Mouse (Mus musculus) heart, postnatal 0 days (tissue): ENCODE measurements at regions not wholly inside any gene's neighbourhood (a gene's known extent, or its start where the extent isn't known, plus 50 kb on each side); places are given as distances from the start of the nearest gene placed in this dataset.

Source experiments
- ATAC-seq: fragments of 200-750 bp; cut with Nextera tagmentation; 2 replicates; pipeline ENCODE4 v1.8.0; 2017; ENCODE audit warnings: low read depth, moderate number of reproducible peaks, moderate library complexity; ENCODE audit not compliant: insufficient read depth
- DNase-seq: peaks from one replicate; pipeline ENCODE4 v3.0.0-alpha.2; 2016; ENCODE audit warnings: low spot score
- H3K27ac ChIP-seq: fragments of 300-500 bp; sonication (generic); 2 replicates; pipeline ENCODE4 v1.5.1; 2014; ENCODE audit warnings: low read depth, mild to moderate bottlenecking
- H3K27me3 ChIP-seq: fragments of 300-500 bp; sonication (generic); 2 replicates; pipeline ENCODE4 v1.6.1; 2014; ENCODE audit warnings: low read length, mixed read lengths; ENCODE audit not compliant: control insufficient read depth, insufficient read depth
- H3K36me3 ChIP-seq: fragments of 300-500 bp; sonication (generic); replicated peaks from 2 replicates; pipeline ENCODE4 v1.6.1; 2014; ENCODE audit warnings: low read length, mixed read lengths; ENCODE audit not compliant: control insufficient read depth, insufficient read depth
- H3K4me1 ChIP-seq: fragments of 300-500 bp; sonication (generic); 2 replicates; pipeline ENCODE4 v1.6.1; 2014; ENCODE audit warnings: antibody characterized with exemption; ENCODE audit not compliant: control insufficient read depth, insufficient read depth
- H3K4me2 ChIP-seq: fragments of 300-500 bp; sonication (generic); 2 replicates; pipeline ENCODE4 v1.6.1; 2014; ENCODE audit warnings: low read depth, mild to moderate bottlenecking, low read length, moderate library complexity
- H3K4me3 ChIP-seq: fragments of 300-500 bp; sonication (generic); 2 replicates; pipeline ENCODE4 v1.5.1; 2014; ENCODE audit warnings: low read depth, low read length
- H3K9ac ChIP-seq: fragments of 300-500 bp; sonication (generic); replicated peaks from 2 replicates; pipeline ENCODE4 v1.6.1; 2014; ENCODE audit warnings: low read depth, low read length, mixed read lengths
- H3K9me3 ChIP-seq: fragments of 300-500 bp; sonication (generic); replicated peaks from 2 replicates; pipeline ENCODE4 v1.6.1; 2016; ENCODE audit warnings: low read length; ENCODE audit not compliant: control insufficient read depth
- CTCF ChIP-seq: IDR thresholded peaks from 2 replicates; pipeline ENCODE4 v1.5.1; 2016; ENCODE audit warnings: antibody characterized with exemption, control low read depth, low read depth
- EP300 ChIP-seq: IDR thresholded peaks from 2 replicates; pipeline ENCODE4 v1.6.1; 2016; ENCODE audit warnings: antibody characterized with exemption, low read depth
- whole genome bisulfite sequencing: fragments of 180-500 bp; shearing (Covaris S2); extraction: QIAGEN DNeasy Blood & Tissue Kit; methylation state at CpG from one replicate; pipeline ENCODE4 v1.1.7; 2014; 5-methylcytosine and 5-hydroxymethylcytosine counted together

GRCm38 (mm10) chr12:35429473-35429872, 105.4 kb downstream of the Ahr start:
- ATAC-seq, result no peak

DNA sequence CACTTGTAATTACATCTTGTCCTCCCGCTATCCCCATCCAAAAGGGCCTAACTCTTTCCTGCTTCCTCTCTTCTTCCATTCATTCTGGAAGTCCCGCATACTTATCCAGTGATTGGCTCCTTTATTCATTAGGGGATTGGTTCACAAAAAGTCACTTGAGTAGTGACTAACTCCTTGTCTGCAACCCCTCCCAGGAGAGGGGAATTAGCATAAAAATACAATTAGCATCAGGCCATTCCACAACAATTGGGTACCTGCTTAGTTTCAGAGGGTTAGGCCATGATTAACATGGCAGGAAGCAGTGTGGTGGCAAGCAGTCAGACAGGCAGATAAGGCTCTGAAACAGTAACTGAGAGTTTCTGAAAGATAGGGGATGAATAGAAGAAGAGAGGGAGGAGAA, 115.6 kb downstream of the Ahr start:
- WGBS, result 80% methylated on average over 2 of the region's 2 CpGs
- Histone ChIP-seq H3K27ac (no peak overlapping the region), H3K9ac (no peak overlapping the region), H3K9me3 (no peaks in the 10 kb centered on the region), H3K4me3 (no peak overlapping the region), H3K4me2 (no peak overlapping the region), H3K4me1 (no peaks in the 10 kb centered on the region), H3K27me3 (no peaks in the 10 kb centered on the region), H3K36me3 (no peaks in the 10 kb centered on the region)
- no peak for ATAC-seq
- no peak for TF ChIP-seq EP300
- TF ChIP-seq CTCF, result no peak
- no peak for DNase-seq

More at GRCm38 (mm10) chr12:35429473-35429872, 105.4 kb downstream of the Ahr start:
- Histone ChIP-seq H3K4me1 (no peaks in the 10 kb centered on the region), H3K36me3 (no peaks in the 10 kb centered on the region), H3K9me3 (no peaks in the 10 kb centered on the region), H3K9ac (no peak overlapping the region), H3K4me2 (no peak overlapping the region), H3K27me3 (no peaks in the 10 kb centered on the region), H3K4me3 (no peak overlapping the region), H3K27ac (no peak overlapping the region)
- TF ChIP-seq CTCF, result no peak
- no peak for TF ChIP-seq EP300
- WGBS, result 68% methylated on average over 1 of the region's 1 CpGs
- no peak for DNase-seq

DNA sequence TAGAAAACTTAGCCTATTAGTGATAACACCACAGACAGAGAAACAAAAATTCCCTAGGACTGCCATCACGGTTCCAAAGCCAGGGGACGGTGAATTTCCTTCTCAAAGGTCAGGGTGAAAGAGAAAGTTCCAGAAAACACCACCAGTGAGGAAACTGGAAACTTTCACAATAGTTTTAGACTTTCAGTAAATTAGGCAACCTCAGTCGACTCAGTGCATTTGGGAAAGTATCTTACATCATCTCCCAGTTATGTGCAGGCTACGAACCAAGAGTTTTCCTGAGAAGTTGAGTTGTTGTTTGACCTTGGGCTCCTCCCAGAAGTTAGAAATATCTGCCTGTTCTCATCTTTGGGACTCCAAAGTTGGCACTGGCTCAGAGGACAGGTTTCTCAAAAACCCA, 116.9 kb downstream of the Ahr start:
- DNase-seq (peak; percentile 12), ATAC-seq (no peak)
- H3K9me3 ChIP-seq, result no peaks in the 10 kb centered on the region
- WGBS, result 46% methylated on average over 4 of the region's 4 CpGs
- no peak overlapping the region for H3K4me2 ChIP-seq
- H3K4me3 ChIP-seq, result no peak overlapping the region
- no peak overlapping the region for H3K9ac ChIP-seq
- no peak for TF ChIP-seq EP300
- no peak for TF ChIP-seq CTCF
- H3K27ac ChIP-seq, result no peak overlapping the region
- H3K36me3 ChIP-seq, result no peaks in the 10 kb centered on the region
- no peaks in the 10 kb centered on the region for H3K27me3 ChIP-seq
- no peaks in the 10 kb centered on the region for H3K4me1 ChIP-seq

DNA sequence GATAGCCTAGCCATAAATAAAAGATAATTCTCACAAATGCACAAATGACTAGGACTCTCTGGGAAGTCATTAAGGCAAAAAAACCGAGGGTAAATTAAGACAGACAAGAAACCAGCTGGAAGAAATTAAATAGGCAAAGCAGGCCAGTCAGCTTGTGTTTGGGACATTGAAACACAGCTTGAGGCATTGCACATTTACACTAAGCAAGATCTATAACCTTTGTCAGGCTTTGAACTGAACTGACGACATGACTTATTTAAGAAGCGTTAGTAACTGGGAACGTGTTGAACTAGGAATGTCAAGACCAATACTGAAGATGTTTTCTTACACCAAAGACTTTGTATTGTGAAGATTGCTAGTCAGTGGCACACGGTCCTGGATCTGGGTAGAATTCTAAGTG, 118.3 kb downstream of the Ahr start:
- H3K4me3 ChIP-seq, result no peak overlapping the region
- H3K27me3 ChIP-seq, result no peaks in the 10 kb centered on the region
- no peak for DNase-seq
- TF ChIP-seq CTCF (no peak), EP300 (no peak)
- H3K9ac ChIP-seq, result no peak overlapping the region
- H3K4me1 ChIP-seq, result no peaks in the 10 kb centered on the region
- H3K9me3 ChIP-seq, result no peaks in the 10 kb centered on the region
- H3K27ac ChIP-seq, result no peak overlapping the region
- H3K4me2 ChIP-seq, result no peak overlapping the region
- no peaks in the 10 kb centered on the region for H3K36me3 ChIP-seq
- ATAC-seq, result no peak
- WGBS, result 74% methylated on average over 5 of the region's 5 CpGs

DNA sequence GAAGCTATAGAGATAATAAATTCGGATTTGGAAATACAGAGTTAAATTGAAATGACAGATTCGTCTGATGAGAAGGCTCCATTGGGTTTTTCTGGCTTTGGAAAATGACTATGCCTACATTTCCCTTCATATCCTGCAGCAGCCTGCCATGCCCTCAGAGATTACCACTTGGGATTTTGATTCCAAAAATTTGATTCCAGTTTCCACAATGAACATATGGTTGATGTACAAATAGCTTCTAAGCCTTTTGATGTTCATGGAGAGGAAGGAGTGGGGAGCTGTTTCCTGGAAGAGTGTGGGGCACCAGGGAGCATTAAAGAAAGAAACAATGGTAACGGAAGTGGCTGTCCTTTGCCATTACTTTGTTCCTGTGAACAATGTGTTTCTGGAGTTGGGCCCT, 122.1 kb downstream of the Ahr start:
- 61% methylated on average over 3 of the region's 3 CpGs for WGBS
- H3K4me2 ChIP-seq, result no peak overlapping the region
- no peak overlapping the region for H3K27ac ChIP-seq

GRCm38 (mm10) chr12:35408461-35408860, 126.4 kb downstream of the Ahr start:
- Histone ChIP-seq H3K4me3 (no peak overlapping the region), H3K36me3 (no peaks in the 10 kb centered on the region), H3K9me3 (no peaks in the 10 kb centered on the region), H3K4me2 (no peak overlapping the region), H3K9ac (no peak overlapping the region), H3K27ac (peak overlapping the region; percentile 37), H3K27me3 (no peaks in the 10 kb centered on the region), H3K4me1 (no peaks in the 10 kb centered on the region)
- DNase-seq, result peak; percentile 22
- TF ChIP-seq EP300, result no peak
- no peak for TF ChIP-seq CTCF
- WGBS, result 36% methylated on average over 3 of the region's 3 CpGs
- ATAC-seq, result 0 out of 2 replicates have a peak, but pooled peaks have one; percentile 33

More for the DNA sequence above, 122.1 kb downstream of the Ahr start:
- DNase-seq (no peak), ATAC-seq (no peak)
- TF ChIP-seq CTCF (no peak), EP300 (no peak)
- Histone ChIP-seq H3K4me3 (no peak overlapping the region), H3K36me3 (no peaks in the 10 kb centered on the region), H3K27me3 (no peaks in the 10 kb centered on the region), H3K9me3 (no peaks in the 10 kb centered on the region), H3K9ac (no peak overlapping the region), H3K4me1 (no peaks in the 10 kb centered on the region)
